Mouse (Mus musculus): ENCODE data around the gene Pla2g2f. TPM values are rescaled to one million over a fixed set of nuclear protein-coding genes. Genes with fewer than 3 reads are reported as not detected.

Gene Pla2g2f
- polyA plus RNA-seq (2012; fragmentation: generic; extraction: Trizol) = not detected

DNA sequence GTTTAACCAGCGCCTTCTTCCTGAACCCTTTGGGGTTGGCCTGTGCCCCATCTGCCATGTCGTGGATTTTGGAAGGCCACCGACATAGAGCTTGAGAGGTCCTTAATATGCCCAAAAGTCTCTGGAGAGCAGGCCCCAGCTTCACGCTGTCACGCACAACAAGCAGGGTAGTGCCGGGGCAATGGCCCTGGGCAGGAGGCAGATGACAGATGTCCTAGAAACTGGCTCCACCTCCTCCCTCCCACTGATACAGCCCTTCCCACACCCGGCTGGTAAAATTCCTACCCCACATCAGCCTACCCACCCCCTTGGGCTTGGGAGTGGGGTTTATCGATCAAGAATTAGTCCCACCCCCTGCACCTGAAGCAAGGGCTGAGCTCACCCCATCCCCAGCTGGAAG lies at the start of gene Pla2g2f:
Gene Pla2g2f (minus strand): TSS at position 211 of the 400 bp plus-strand sequence.
- TF ChIP-seq E2F4 (IDR thresholded peaks at IDR 0.05; ENCODE audit: insufficient read depth) = no peak
- TF ChIP-seq TCF12 (IDR thresholded peaks at IDR 0.05; ENCODE audit: insufficient read depth, poor library complexity, severe bottlenecking) = no peak
- TF ChIP-seq MYOD1 (IDR thresholded peaks at IDR 0.05; ENCODE audit: control insufficient read depth in 1 of 3, insufficient read length in 2 of 3, low read depth in 2 of 3) = no peak
- no peak for TF ChIP-seq SRF (IDR thresholded peaks at IDR 0.05; ENCODE audit: control insufficient read depth, insufficient read length, low read depth)
- Histone ChIP-seq H3K36me3 (ENCODE audit: control insufficient read depth, insufficient read depth) (no peaks in the 10 kb centered on the region), H3ac (ENCODE audit: control insufficient read depth, insufficient read length) (no peak within 1 kb of the TSS), H3K79me2 (ENCODE audit: control insufficient read depth, insufficient read depth) (no peaks in the 10 kb centered on the region), H3K4me2 (ENCODE audit: low read depth) (no peak within 1 kb of the TSS), H3K4me3 (no peak within 1 kb of the TSS), H3K27me3 (ENCODE audit: control insufficient read depth, insufficient read depth, insufficient read length) (peaks cover 4% of the 10 kb centered on the region)

DNA sequence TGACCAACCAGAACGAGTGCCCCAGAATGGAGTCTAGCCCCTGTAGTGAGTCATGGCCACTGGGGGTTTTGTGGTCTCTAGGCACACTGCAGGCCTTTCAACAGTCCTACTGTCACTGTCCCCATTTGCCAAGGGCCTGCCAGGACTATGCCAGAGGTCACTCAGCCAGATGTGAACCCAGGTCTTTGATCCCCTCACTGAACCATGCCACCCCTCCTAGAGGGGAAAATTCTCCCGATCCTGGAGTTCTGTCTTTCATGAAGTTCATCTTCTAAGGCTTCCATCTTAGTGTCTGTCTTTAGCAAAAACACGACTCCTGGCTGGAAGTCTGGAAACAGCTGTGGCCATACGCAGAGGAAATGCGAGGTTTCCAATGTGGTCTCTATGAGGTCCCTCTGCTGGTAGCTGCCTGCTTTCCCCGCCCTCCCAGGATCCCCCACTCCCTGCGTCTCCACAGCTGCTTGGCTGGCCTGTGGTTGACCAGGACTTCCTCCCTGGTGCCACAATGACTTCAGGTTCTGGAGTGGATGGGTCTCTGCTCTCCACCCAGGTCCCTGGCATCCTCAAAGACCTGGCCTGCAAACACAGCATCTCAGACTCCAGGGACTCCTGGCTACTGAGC lies 49.6 kb upstream of the Pla2g2f start:
- no peak for TF ChIP-seq USF1 (IDR thresholded peaks at IDR 0.05; ENCODE audit: low read depth)
- TF ChIP-seq REST (IDR thresholded peaks at IDR 0.05; ENCODE audit: insufficient read depth, insufficient read length) = no peak
- TF ChIP-seq MAX (IDR thresholded peaks at IDR 0.05; ENCODE audit: low read depth) = no peak
- no peak for TF ChIP-seq POLR2A (IDR thresholded peaks at IDR 0.05; ENCODE audit: insufficient read length, low read depth)
- TF ChIP-seq CEBPB (IDR thresholded peaks at IDR 0.05; ENCODE audit: insufficient read depth, poor library complexity, severe bottlenecking) = no peak
- TF ChIP-seq POLR2AphosphoS2 (IDR thresholded peaks at IDR 0.05; ENCODE audit: insufficient read length, low read depth) = no peak
- no peak for TF ChIP-seq E2F4 (IDR thresholded peaks at IDR 0.05; ENCODE audit: insufficient read depth)
- no peak for TF ChIP-seq TCF12 (IDR thresholded peaks at IDR 0.05; ENCODE audit: insufficient read depth, poor library complexity, severe bottlenecking)
- no peak for TF ChIP-seq SRF (IDR thresholded peaks at IDR 0.05; ENCODE audit: control insufficient read depth, insufficient read length, low read depth)
- TF ChIP-seq MYOD1 (IDR thresholded peaks at IDR 0.05; ENCODE audit: control insufficient read depth in 1 of 3, insufficient read length in 2 of 3, low read depth in 2 of 3) = no peak
- TF ChIP-seq MYOG (IDR thresholded peaks at IDR 0.05; ENCODE audit: control insufficient read depth in 1 of 3, insufficient read depth in 1 of 3, insufficient read length in 2 of 3, low read depth in 2 of 3) = no peak
- no peak for TF ChIP-seq TCF3 (IDR thresholded peaks at IDR 0.05; ENCODE audit: insufficient read length, low read depth)
- Histone ChIP-seq H3K4me2 (ENCODE audit: low read depth) (no peak overlapping the region), H3K79me2 (ENCODE audit: control insufficient read depth, insufficient read depth) (no peaks in the 10 kb centered on the region), H3K27me3 (ENCODE audit: control insufficient read depth, insufficient read depth, insufficient read length) (no peaks in the 10 kb centered on the region), H3K4me3 (no peak overlapping the region), H3K36me3 (ENCODE audit: control insufficient read depth, insufficient read depth) (no peaks in the 10 kb centered on the region), H3ac (ENCODE audit: control insufficient read depth, insufficient read length) (no peak overlapping the region)

DNA sequence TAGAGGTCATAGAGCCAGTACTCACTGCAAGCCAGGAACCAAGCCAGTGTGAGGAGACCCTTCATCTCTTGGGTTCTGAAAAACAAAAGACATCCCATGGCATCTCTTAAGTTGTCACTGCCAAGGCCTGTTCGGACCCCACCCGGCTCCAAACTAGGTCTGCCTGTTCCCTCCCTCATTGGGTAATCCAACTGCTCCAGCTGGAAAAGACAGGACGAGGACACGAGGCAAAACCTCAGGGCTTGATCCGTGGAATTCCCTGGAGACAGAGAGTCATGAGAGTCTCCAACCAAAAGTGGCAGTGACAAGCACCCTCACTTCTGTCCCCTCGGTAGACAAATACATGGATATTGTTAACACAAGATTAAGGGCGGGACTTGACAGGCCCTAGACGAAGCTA lies 48.7 kb upstream of the Pla2g2f start:
- H3K79me2 ChIP-seq (ENCODE audit: control insufficient read depth, insufficient read depth) = no peaks in the 10 kb centered on the region
- no peaks in the 10 kb centered on the region for H3K36me3 ChIP-seq (ENCODE audit: control insufficient read depth, insufficient read depth)
- TF ChIP-seq CEBPB (IDR thresholded peaks at IDR 0.05; ENCODE audit: insufficient read depth, poor library complexity, severe bottlenecking) (no peak), E2F4 (IDR thresholded peaks at IDR 0.05; ENCODE audit: insufficient read depth) (no peak), TCF12 (IDR thresholded peaks at IDR 0.05; ENCODE audit: insufficient read depth, poor library complexity, severe bottlenecking) (no peak), MYOG (IDR thresholded peaks at IDR 0.05; ENCODE audit: control insufficient read depth in 1 of 3, insufficient read depth in 1 of 3, insufficient read length in 2 of 3, low read depth in 2 of 3) (no peak), MYOD1 (IDR thresholded peaks at IDR 0.05; ENCODE audit: control insufficient read depth in 1 of 3, insufficient read length in 2 of 3, low read depth in 2 of 3) (no peak), POLR2A (IDR thresholded peaks at IDR 0.05; ENCODE audit: insufficient read length, low read depth) (no peak), MAX (IDR thresholded peaks at IDR 0.05; ENCODE audit: low read depth) (no peak), USF1 (IDR thresholded peaks at IDR 0.05; ENCODE audit: low read depth) (no peak), POLR2AphosphoS2 (IDR thresholded peaks at IDR 0.05; ENCODE audit: insufficient read length, low read depth) (no peak), SRF (IDR thresholded peaks at IDR 0.05; ENCODE audit: control insufficient read depth, insufficient read length, low read depth) (no peak), TCF3 (IDR thresholded peaks at IDR 0.05; ENCODE audit: insufficient read length, low read depth) (no peak)
- no peak overlapping the region for H3K4me2 ChIP-seq (ENCODE audit: low read depth)
- H3ac ChIP-seq (ENCODE audit: control insufficient read depth, insufficient read length) = no peak overlapping the region
- no peaks in the 10 kb centered on the region for H3K27me3 ChIP-seq (ENCODE audit: control insufficient read depth, insufficient read depth, insufficient read length)
- H3K4me3 ChIP-seq = no peak overlapping the region

DNA sequence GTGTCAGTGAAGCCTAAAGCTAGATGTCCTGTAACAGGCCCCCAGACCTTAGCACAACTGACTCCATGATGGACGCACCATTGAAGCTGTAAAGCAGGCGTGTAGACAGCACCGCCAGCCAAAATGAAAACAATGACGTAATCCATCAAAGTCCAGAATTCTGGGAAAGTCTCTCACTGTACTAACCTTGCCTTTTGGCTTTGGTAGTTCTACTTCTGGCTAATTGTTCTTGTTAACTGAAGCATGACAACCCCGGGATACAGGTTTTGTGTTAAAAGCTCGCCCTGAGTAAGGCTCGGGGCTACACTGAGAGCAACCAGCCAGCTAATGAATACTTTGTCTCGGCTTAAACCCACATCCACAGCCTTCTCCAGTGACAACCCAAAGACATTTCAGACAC lies 47.8 kb upstream of the Pla2g2f start:
- no peak overlapping the region for H3K4me2 ChIP-seq (ENCODE audit: low read depth)
- no peak overlapping the region for H3K4me3 ChIP-seq
- TF ChIP-seq TCF12 (IDR thresholded peaks at IDR 0.05; ENCODE audit: insufficient read depth, poor library complexity, severe bottlenecking) = no peak
- no peak for TF ChIP-seq USF1 (IDR thresholded peaks at IDR 0.05; ENCODE audit: low read depth)
- TF ChIP-seq MAX (IDR thresholded peaks at IDR 0.05; ENCODE audit: low read depth) = no peak
- TF ChIP-seq CEBPB (IDR thresholded peaks at IDR 0.05; ENCODE audit: insufficient read depth, poor library complexity, severe bottlenecking) = no peak
- TF ChIP-seq POLR2AphosphoS2 (IDR thresholded peaks at IDR 0.05; ENCODE audit: insufficient read length, low read depth) = no peak
- TF ChIP-seq MYOD1 (IDR thresholded peaks at IDR 0.05; ENCODE audit: control insufficient read depth in 1 of 3, insufficient read length in 2 of 3, low read depth in 2 of 3) = no peak
- no peak for TF ChIP-seq E2F4 (IDR thresholded peaks at IDR 0.05; ENCODE audit: insufficient read depth)
- TF ChIP-seq REST (IDR thresholded peaks at IDR 0.05; ENCODE audit: insufficient read depth, insufficient read length) = no peak
- no peak for TF ChIP-seq SRF (IDR thresholded peaks at IDR 0.05; ENCODE audit: control insufficient read depth, insufficient read length, low read depth)
- no peak for TF ChIP-seq TCF3 (IDR thresholded peaks at IDR 0.05; ENCODE audit: insufficient read length, low read depth)
- TF ChIP-seq MYOG (IDR thresholded peaks at IDR 0.05; ENCODE audit: control insufficient read depth in 1 of 3, insufficient read depth in 1 of 3, insufficient read length in 2 of 3, low read depth in 2 of 3) = no peak
- TF ChIP-seq POLR2A (IDR thresholded peaks at IDR 0.05; ENCODE audit: insufficient read length, low read depth) = no peak
- H3ac ChIP-seq (ENCODE audit: control insufficient read depth, insufficient read length) = no peak overlapping the region
- H3K27me3 ChIP-seq (ENCODE audit: control insufficient read depth, insufficient read depth, insufficient read length) = no peaks in the 10 kb centered on the region
- no peaks in the 10 kb centered on the region for H3K36me3 ChIP-seq (ENCODE audit: control insufficient read depth, insufficient read depth)
- no peaks in the 10 kb centered on the region for H3K79me2 ChIP-seq (ENCODE audit: control insufficient read depth, insufficient read depth)
